In genomic region chr12:64964560-64964959, GRCm38 (mm10) we compare ENCODE assay signal across 8 mouse cellular contexts. TPM values are rescaled to one million over a fixed set of nuclear protein-coding genes. Genes with fewer than 3 reads are reported as not detected.
DNase-seq lines count a peak whose midpoint lies in the region; ATAC-seq and TF ChIP-seq lines count a peak whose summit lies in the region.

No protein-coding gene starts in this region.

- peaks cover 6% of the 10 kb centered on the region; the same call in 1 of the 2 replicates for H3K4me1 ChIP-seq in kidney, embryonic 14.5 days (ENCODE audit: control insufficient read depth, insufficient read depth, low read length)
- peaks cover 2% of the 10 kb centered on the region; the same call in 1 of the 2 replicates for H3K4me1 ChIP-seq in bone marrow, adult 2 months (ENCODE audit: control insufficient read depth, insufficient read depth, low read length)
- peaks cover 27% of the 10 kb centered on the region for H3K4me1 ChIP-seq in hindbrain, embryonic 12.5 days
- peaks cover 41% of the 10 kb centered on the region for H3K4me1 ChIP-seq in midbrain, embryonic 13.5 days (replicated peaks)

- H3K9me3 ChIP-seq in kidney, embryonic 14.5 days (ENCODE audit: control insufficient read depth, low read length) = no peaks in the 10 kb centered on the region
- H3K9me3 ChIP-seq in hindbrain, embryonic 12.5 days (replicated peaks) = no peaks in the 10 kb centered on the region
- no peaks in the 10 kb centered on the region for H3K9me3 ChIP-seq in midbrain, embryonic 13.5 days

- peak overlapping the region; percentile 63 for H3K9ac ChIP-seq in kidney, embryonic 14.5 days (ENCODE audit: low read depth, low read length)
- peak overlapping the region; percentile 72 for H3K9ac ChIP-seq in hindbrain, embryonic 12.5 days
- H3K9ac ChIP-seq in midbrain, embryonic 13.5 days (replicated peaks) = peak overlapping the region; percentile 68

- TF ChIP-seq POLR2A in bone marrow, adult 2 months (IDR thresholded peaks at IDR 0.05; ENCODE audit: borderline replicate concordance, control insufficient read depth, low read depth, low read length) = no peak

- ATAC-seq in kidney, embryonic 14.5 days (ENCODE audit: low FRiP score, low TSS enrichment) = no peak
- ATAC-seq in hindbrain, embryonic 12.5 days (ENCODE audit: low FRiP score) = no peak
- no peak for ATAC-seq in midbrain, embryonic 13.5 days

- H3K4me2 ChIP-seq in kidney, embryonic 14.5 days (replicated peaks; ENCODE audit: low read depth, low read length) = peak overlapping the region; percentile 78
- peak overlapping the region; percentile 85 for H3K4me2 ChIP-seq in hindbrain, embryonic 12.5 days (replicated peaks)
- H3K4me2 ChIP-seq in midbrain, embryonic 13.5 days (replicated peaks) = peak overlapping the region; percentile 74

- TF ChIP-seq CTCF in bone marrow, adult 2 months (IDR thresholded peaks at IDR 0.05; ENCODE audit: control insufficient read depth, insufficient read depth, low read length) = no peak

- H3K27ac ChIP-seq in kidney, embryonic 14.5 days (ENCODE audit: low read depth, low read length) = no peak overlapping the region
- no peak overlapping the region for H3K27ac ChIP-seq in bone marrow, adult 2 months (ENCODE audit: control insufficient read depth, insufficient read depth, low read depth, low read length, poor library complexity)
- no peak overlapping the region for H3K27ac ChIP-seq in hindbrain, embryonic 12.5 days
- H3K27ac ChIP-seq in midbrain, embryonic 13.5 days = no peak overlapping the region

- no peaks in the 10 kb centered on the region for H3K36me3 ChIP-seq in kidney, embryonic 14.5 days (ENCODE audit: control insufficient read depth, insufficient read depth, low read length)
- H3K36me3 ChIP-seq in hindbrain, embryonic 12.5 days = no peaks in the 10 kb centered on the region
- H3K36me3 ChIP-seq in midbrain, embryonic 13.5 days = no peaks in the 10 kb centered on the region

- H3K27me3 ChIP-seq in kidney, embryonic 14.5 days (ENCODE audit: control insufficient read depth, insufficient read depth, low read length) = no peaks in the 10 kb centered on the region
- H3K27me3 ChIP-seq in hindbrain, embryonic 12.5 days = no peaks in the 10 kb centered on the region
- no peaks in the 10 kb centered on the region for H3K27me3 ChIP-seq in midbrain, embryonic 13.5 days

- H3K4me3 ChIP-seq in kidney, embryonic 14.5 days (ENCODE audit: low read length) = peak overlapping the region; percentile 73
- H3K4me3 ChIP-seq in bone marrow, adult 2 months (replicated peaks; ENCODE audit: control insufficient read depth, low read depth, low read length) = peak overlapping the region; percentile 95
- H3K4me3 ChIP-seq in hindbrain, embryonic 12.5 days = peak overlapping the region; percentile 85
- H3K4me3 ChIP-seq in midbrain, embryonic 13.5 days (replicated peaks) = peak overlapping the region; percentile 96

- no peak for DNase-seq in kidney, adult 8-10 months
- DNase-seq in retina, embryonic 14.5 days (ENCODE audit: low spot score) = no peak
- DNase-seq in layer of hippocampus, postnatal 36 days = no peak
- DNase-seq in left cerebral cortex, adult 8-10 months (ENCODE audit: low spot score in 2 of 2) = no peak

- 23% methylated on average over 4 of the region's 4 CpGs for WGBS in kidney, embryonic 14.5 days
- WGBS in bone marrow, adult 2 months = 11% methylated on average over 4 of the region's 4 CpGs
- 24% methylated on average over 4 of the region's 4 CpGs for WGBS in hindbrain, embryonic 12.5 days
- 36% methylated on average over 4 of the region's 4 CpGs for WGBS in midbrain, embryonic 13.5 days

RNA-seq across cellular contexts. Expression of gene Klhl28, which starts 0.8 kb away (rescaled TPM):
- polyA plus RNA-seq in kidney, embryonic 14.5 days (2014; fragmentation: Nextera tagmentation; extraction: Ambion mirVana) = 9.8 and 14.3 TPM in 2 replicates
- polyA plus RNA-seq in bone marrow, adult 2 months (2011; ENCODE audit: insufficient read depth, insufficient read length, low replicate concordance, missing spikeins) = 2.5 and 3.9 TPM in 2 replicates
- polyA plus RNA-seq in hindbrain, embryonic 12.5 days (2016; fragmentation: Nextera tagmentation; extraction: Ambion mirVana) = 22.2 and 23.1 TPM in 2 replicates
- 24.4 and 30.3 TPM in 2 replicates for polyA plus RNA-seq in midbrain, embryonic 13.5 days (2015; fragmentation: Nextera tagmentation; extraction: Ambion mirVana)
- 10 to 100 TPM; 26.2 to 26.8 TPM for total RNA-seq in layer of hippocampus, postnatal 36 days (2021)
- total RNA-seq in left cerebral cortex, adult 8-10 months (2022) = 10 to 100 TPM; 20.7 to 23.8 (median 22.0) TPM

RNA-seq across cellular contexts. Expression of gene Togaram1, which starts 1.0 kb away (rescaled TPM):
- polyA plus RNA-seq in kidney, embryonic 14.5 days (2014; fragmentation: Nextera tagmentation; extraction: Ambion mirVana) = 27.5 and 42.5 TPM in 2 replicates
- polyA plus RNA-seq in bone marrow, adult 2 months (2011; ENCODE audit: insufficient read depth, insufficient read length, low replicate concordance, missing spikeins) = 7.0 and 7.1 TPM in 2 replicates
- 26.7 and 30.0 TPM in 2 replicates for polyA plus RNA-seq in hindbrain, embryonic 12.5 days (2016; fragmentation: Nextera tagmentation; extraction: Ambion mirVana)
- polyA plus RNA-seq in midbrain, embryonic 13.5 days (2015; fragmentation: Nextera tagmentation; extraction: Ambion mirVana) = 24.7 and 26.9 TPM in 2 replicates
- total RNA-seq in layer of hippocampus, postnatal 36 days (2021) = 10 to 100 TPM; 55.5 to 56.4 TPM
- 10 to 100 TPM; 47.7 to 60.5 (median 52.6) TPM for total RNA-seq in left cerebral cortex, adult 8-10 months (2022)

RNA-seq across cellular contexts. Expression of gene Gm527, which starts 46.9 kb away (rescaled TPM):
- 2.9 and 4.8 TPM in 2 replicates for polyA plus RNA-seq in kidney, embryonic 14.5 days (2014; fragmentation: Nextera tagmentation; extraction: Ambion mirVana)
- polyA plus RNA-seq in bone marrow, adult 2 months (2011; ENCODE audit: insufficient read depth, insufficient read length, low replicate concordance, missing spikeins) = 1.7 and 3.3 TPM in 2 replicates
- polyA plus RNA-seq in hindbrain, embryonic 12.5 days (2016; fragmentation: Nextera tagmentation; extraction: Ambion mirVana) = 4.0 and 5.1 TPM in 2 replicates
- polyA plus RNA-seq in midbrain, embryonic 13.5 days (2015; fragmentation: Nextera tagmentation; extraction: Ambion mirVana) = 1.9 and 3.2 TPM in 2 replicates
- 10 to 100 TPM; 14.2 to 16.8 TPM for total RNA-seq in layer of hippocampus, postnatal 36 days (2021)
- 10 to 100 TPM; 10.7 to 17.1 (median 15.1) TPM for total RNA-seq in left cerebral cortex, adult 8-10 months (2022)
